Mouse (Mus musculus): Measurements from ENCODE around the gene Kctd3. TPM values are rescaled to one million over a fixed set of nuclear protein-coding genes. Genes with fewer than 3 reads are reported as not detected.
A peak's percentile ranks its signal among the peaks of the same experiment; 100 is the strongest.

The Kctd3 gene
- polyA plus RNA-seq, 1 experiment from 2014 or later: 8.8 TPM

- Histone ChIP-seq H3K4me3 (ENCODE audit: inconsistent target) (no peak overlapping the region), H3K36me3 (ENCODE audit: inconsistent target) (no peaks in the 10 kb centered on the region), H3K79me2 (ENCODE audit: inconsistent target) (no peaks in the 10 kb centered on the region), H3K27ac (no peak overlapping the region)
- 45% methylated on average over 1 of the region's 1 CpGs for WGBS (ENCODE audit: missing documents)
Measured at GRCm38 (mm10) chr1:189028267-189028666, 20.6 kb upstream of the Kctd3 start.

GRCm38 (mm10) chr1:189026885-189027284, 19.2 kb upstream of the Kctd3 start:
- no peak overlapping the region for H3K27ac ChIP-seq
- no peaks in the 10 kb centered on the region for H3K79me2 ChIP-seq (ENCODE audit: inconsistent target)
- 64% methylated on average over 8 of the region's 8 CpGs for WGBS (ENCODE audit: missing documents)
- H3K4me3 ChIP-seq (ENCODE audit: inconsistent target): no peak overlapping the region
- no peaks in the 10 kb centered on the region for H3K36me3 ChIP-seq (ENCODE audit: inconsistent target)

GRCm38 (mm10) chr1:189023701-189024080, 16.1 kb upstream of the Kctd3 start:
- WGBS (ENCODE audit: missing documents): 100% methylated on average over 1 of the region's 1 CpGs
- Histone ChIP-seq H3K27ac (no peak overlapping the region), H3K79me2 (ENCODE audit: inconsistent target) (no peaks in the 10 kb centered on the region), H3K36me3 (ENCODE audit: inconsistent target) (no peaks in the 10 kb centered on the region), H3K4me3 (ENCODE audit: inconsistent target) (no peak overlapping the region)

GRCm38 (mm10) chr1:189022925-189023700, 15.5 kb upstream of the Kctd3 start:
- WGBS (ENCODE audit: missing documents): 54% methylated on average over 7 of the region's 7 CpGs
- Histone ChIP-seq H3K36me3 (ENCODE audit: inconsistent target) (no peaks in the 10 kb centered on the region), H3K4me3 (ENCODE audit: inconsistent target) (no peak overlapping the region), H3K27ac (no peak overlapping the region), H3K79me2 (ENCODE audit: inconsistent target) (no peaks in the 10 kb centered on the region)

GRCm38 (mm10) chr1:189015372-189015771, 7.7 kb upstream of the Kctd3 start:
- no peaks in the 10 kb centered on the region for H3K36me3 ChIP-seq (ENCODE audit: inconsistent target)
- no peak overlapping the region for H3K27ac ChIP-seq
- H3K79me2 ChIP-seq (ENCODE audit: inconsistent target): no peaks in the 10 kb centered on the region
- 87% methylated on average over 2 of the region's 2 CpGs for WGBS (ENCODE audit: missing documents)
- H3K4me3 ChIP-seq (ENCODE audit: inconsistent target): no peak overlapping the region

GRCm38 (mm10) chr1:189013587-189013921, 5.9 kb upstream of the Kctd3 start:
- Histone ChIP-seq H3K4me3 (ENCODE audit: inconsistent target) (no peak overlapping the region), H3K27ac (no peak overlapping the region)
- 20% methylated on average over 4 of the region's 4 CpGs for WGBS (ENCODE audit: missing documents)

GRCm38 (mm10) chr1:189012846-189013586, 5.4 kb upstream of the Kctd3 start:
- 19% methylated on average over 14 of the region's 16 CpGs for WGBS (ENCODE audit: missing documents)
- no peak overlapping the region for H3K4me3 ChIP-seq (ENCODE audit: inconsistent target)
- H3K36me3 ChIP-seq (ENCODE audit: inconsistent target): no peaks in the 10 kb centered on the region
- H3K79me2 ChIP-seq (ENCODE audit: inconsistent target): no peaks in the 10 kb centered on the region
- H3K27ac ChIP-seq: no peak overlapping the region

More at GRCm38 (mm10) chr1:189013587-189013921, 5.9 kb upstream of the Kctd3 start:
- Histone ChIP-seq H3K79me2 (ENCODE audit: inconsistent target) (no peaks in the 10 kb centered on the region), H3K36me3 (ENCODE audit: inconsistent target) (no peaks in the 10 kb centered on the region)

- 87% methylated on average over 4 of the region's 4 CpGs for WGBS (ENCODE audit: missing documents)
Measured at GRCm38 (mm10) chr1:189010671-189011070, 3.0 kb upstream of the Kctd3 start.

GRCm38 (mm10) chr1:189007980-189008324, 311 bp upstream of the Kctd3 start:
- Histone ChIP-seq H3K79me2 (ENCODE audit: inconsistent target) (peaks cover 44% of the 10 kb centered on the region), H3K27ac (no peak overlapping the region), H3K36me3 (ENCODE audit: inconsistent target) (no peaks in the 10 kb centered on the region), H3K4me3 (ENCODE audit: inconsistent target) (no peak overlapping the region; the same call in 1 of the 2 replicates)
- WGBS (ENCODE audit: missing documents): 57% methylated on average over 7 of the region's 7 CpGs

More at GRCm38 (mm10) chr1:189010671-189011070, 3.0 kb upstream of the Kctd3 start:
- Histone ChIP-seq H3K27ac (no peak overlapping the region), H3K79me2 (ENCODE audit: inconsistent target) (peaks cover 16% of the 10 kb centered on the region), H3K36me3 (ENCODE audit: inconsistent target) (no peaks in the 10 kb centered on the region), H3K4me3 (ENCODE audit: inconsistent target) (no peak overlapping the region)

GRCm38 (mm10) chr1:189006826-189007225, 815 bp downstream of the Kctd3 start:
- H3K4me3 ChIP-seq (ENCODE audit: inconsistent target): peak overlapping the region; percentile 60
- no peak overlapping the region for H3K27ac ChIP-seq
- peaks cover 54% of the 10 kb centered on the region for H3K79me2 ChIP-seq (ENCODE audit: inconsistent target)
- no peaks in the 10 kb centered on the region for H3K36me3 ChIP-seq (ENCODE audit: inconsistent target)
- 17% methylated on average over 7 of the region's 7 CpGs for WGBS (ENCODE audit: missing documents)

- peaks cover 54% of the 10 kb centered on the region for H3K79me2 ChIP-seq (ENCODE audit: inconsistent target)
- 66% methylated on average over 5 of the region's 5 CpGs for WGBS (ENCODE audit: missing documents)
- H3K36me3 ChIP-seq (ENCODE audit: inconsistent target): no peaks in the 10 kb centered on the region
- peak overlapping the region; percentile 60; the same call in 1 of the 2 replicates for H3K4me3 ChIP-seq (ENCODE audit: inconsistent target)
- no peak overlapping the region for H3K27ac ChIP-seq
Measured at GRCm38 (mm10) chr1:189006267-189006666, 1.4 kb downstream of the Kctd3 start.

- H3K4me3 ChIP-seq (ENCODE audit: inconsistent target): no peak overlapping the region
- H3K27ac ChIP-seq: no peak overlapping the region
- peaks cover 54% of the 10 kb centered on the region for H3K79me2 ChIP-seq (ENCODE audit: inconsistent target)
- H3K36me3 ChIP-seq (ENCODE audit: inconsistent target): no peaks in the 10 kb centered on the region; the same call in 1 of the 2 replicates
- WGBS (ENCODE audit: missing documents): no CpG with 5 or more reads among the region's 1 CpGs
Measured at GRCm38 (mm10) chr1:189004774-189005173, 2.9 kb downstream of the Kctd3 start.

GRCm38 (mm10) chr1:189001815-189002214, 5.8 kb downstream of the Kctd3 start:
- no peak overlapping the region for H3K4me3 ChIP-seq (ENCODE audit: inconsistent target)
- no peak overlapping the region for H3K27ac ChIP-seq
- 94% methylated on average over 12 of the region's 12 CpGs for WGBS (ENCODE audit: missing documents)
- H3K36me3 ChIP-seq (ENCODE audit: inconsistent target): peaks cover 11% of the 10 kb centered on the region
- peaks cover 49% of the 10 kb centered on the region for H3K79me2 ChIP-seq (ENCODE audit: inconsistent target)

- Histone ChIP-seq H3K27ac (no peak overlapping the region), H3K36me3 (ENCODE audit: inconsistent target) (peaks cover 30% of the 10 kb centered on the region), H3K4me3 (ENCODE audit: inconsistent target) (no peak overlapping the region), H3K79me2 (ENCODE audit: inconsistent target) (peaks cover 31% of the 10 kb centered on the region)
- WGBS (ENCODE audit: missing documents): 89% methylated on average over 9 of the region's 10 CpGs
Measured at GRCm38 (mm10) chr1:188999981-189000380, 7.7 kb downstream of the Kctd3 start.

GRCm38 (mm10) chr1:188997921-188998320, 9.7 kb downstream of the Kctd3 start:
- H3K4me3 ChIP-seq (ENCODE audit: inconsistent target): no peak overlapping the region
- H3K79me2 ChIP-seq (ENCODE audit: inconsistent target): peaks cover 10% of the 10 kb centered on the region; the same call in 1 of the 2 replicates
- H3K36me3 ChIP-seq (ENCODE audit: inconsistent target): peaks cover 32% of the 10 kb centered on the region
- WGBS (ENCODE audit: missing documents): 92% methylated on average over 3 of the region's 3 CpGs
- H3K27ac ChIP-seq: no peak overlapping the region

All from macrophage (primary cell).